Mouse (Mus musculus): ENCODE results near the gene Hoxb5. TPM values are rescaled to one million over a fixed set of nuclear protein-coding genes. Genes with fewer than 3 reads are reported as not detected.

The Hoxb5 gene
- polyA plus RNA-seq, 1 experiment, result 10.7 TPM

GRCm38 (mm10) chr11:96288455-96289221 is 14.5 kb upstream of the Hoxb5 start:
- DNase-seq (ENCODE audit: low read depth), result no peak

- no peak for DNase-seq (ENCODE audit: low read depth)
Observed at GRCm38 (mm10) chr11:96289293-96289692, 13.8 kb upstream of the Hoxb5 start.

GRCm38 (mm10) chr11:96289837-96290236 is 13.3 kb upstream of the Hoxb5 start:
- DNase-seq (ENCODE audit: low read depth), result no peak

GRCm38 (mm10) chr11:96290705-96291355 is 12.3 kb upstream of the Hoxb5 start:
- no peak for DNase-seq (ENCODE audit: low read depth)

DNA sequence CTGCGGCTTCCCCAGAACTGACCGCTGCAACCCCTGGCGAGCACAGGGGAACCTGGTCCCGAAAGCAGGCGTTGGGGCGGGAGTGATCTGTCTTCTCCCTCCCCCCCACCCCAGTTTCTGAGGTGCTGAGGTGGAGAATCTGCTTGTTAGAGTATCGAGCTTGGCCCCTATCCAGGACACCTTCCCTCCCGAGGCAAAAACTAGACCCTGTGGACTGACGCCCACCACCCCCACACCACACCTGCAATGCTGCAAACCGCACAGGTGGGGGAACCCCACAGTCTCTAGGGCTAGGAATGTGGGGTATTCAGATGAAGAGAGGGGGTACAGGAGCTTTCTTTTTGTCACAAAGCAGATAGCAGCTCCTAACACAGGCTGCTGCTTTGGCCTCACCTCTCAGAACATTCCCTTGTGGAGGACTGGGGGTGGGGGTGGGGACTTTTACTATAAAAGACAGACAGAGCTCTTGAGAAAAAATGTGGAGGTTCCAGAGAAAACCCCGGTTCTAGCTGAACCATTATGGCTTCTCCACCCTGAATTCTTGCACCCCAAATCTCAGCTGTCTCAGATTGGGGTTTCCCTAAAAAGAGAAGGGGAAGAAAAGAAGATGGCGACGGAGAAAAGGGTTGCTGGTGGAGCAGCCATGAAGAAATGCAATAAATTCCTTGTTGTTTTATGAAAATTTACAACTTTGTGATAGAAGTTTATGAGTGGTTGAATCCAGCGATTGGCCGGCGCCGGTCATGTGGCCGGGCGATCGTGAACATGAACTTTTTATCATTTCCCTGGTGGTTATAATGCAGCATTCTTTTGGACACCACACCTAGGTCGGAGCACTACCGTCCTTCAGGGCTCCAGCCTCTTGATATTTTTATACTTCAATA is 11.2 kb upstream of the Hoxb5 start, which contains the start of gene Hoxb6:
Hoxb6 (plus strand) TSS at position 796 of the 884 bp plus-strand sequence.
- no peak for DNase-seq (ENCODE audit: low read depth)

- no peak for DNase-seq (ENCODE audit: low read depth)
Observed at GRCm38 (mm10) chr11:96292565-96293301, 10.4 kb upstream of the Hoxb5 start.

DNA sequence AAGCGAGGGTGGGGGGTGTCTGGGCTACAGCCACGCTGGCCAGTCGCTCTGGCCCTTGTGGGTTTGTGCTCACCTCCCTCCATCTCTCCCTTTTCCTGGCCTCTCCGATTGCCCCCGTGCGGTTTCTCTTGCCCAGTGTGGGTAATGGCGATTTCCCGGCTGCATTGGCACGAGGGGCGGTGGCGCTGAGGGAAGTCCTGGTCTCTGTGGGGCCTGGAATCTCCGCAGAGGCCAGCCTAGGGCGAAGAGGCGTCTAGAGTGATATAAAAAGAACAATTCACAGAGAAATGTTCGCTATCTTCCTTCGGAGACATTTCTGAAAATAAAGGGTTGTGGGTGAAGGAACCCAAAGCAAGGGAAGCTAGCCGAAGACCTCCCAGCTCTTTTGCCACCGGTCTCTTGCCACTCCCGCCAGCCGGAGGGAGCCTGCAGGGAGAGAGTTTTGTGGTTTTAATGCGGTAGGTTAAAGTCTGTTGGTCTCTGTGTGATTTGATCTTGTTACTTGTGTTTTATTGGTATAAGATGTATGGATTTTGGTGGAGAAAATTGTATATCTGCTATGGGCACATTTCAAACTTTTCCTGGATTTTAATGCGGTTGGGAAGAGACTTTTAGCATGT is 9.7 kb upstream of the Hoxb5 start:
- DNase-seq (ENCODE audit: low read depth), result no peak

DNA sequence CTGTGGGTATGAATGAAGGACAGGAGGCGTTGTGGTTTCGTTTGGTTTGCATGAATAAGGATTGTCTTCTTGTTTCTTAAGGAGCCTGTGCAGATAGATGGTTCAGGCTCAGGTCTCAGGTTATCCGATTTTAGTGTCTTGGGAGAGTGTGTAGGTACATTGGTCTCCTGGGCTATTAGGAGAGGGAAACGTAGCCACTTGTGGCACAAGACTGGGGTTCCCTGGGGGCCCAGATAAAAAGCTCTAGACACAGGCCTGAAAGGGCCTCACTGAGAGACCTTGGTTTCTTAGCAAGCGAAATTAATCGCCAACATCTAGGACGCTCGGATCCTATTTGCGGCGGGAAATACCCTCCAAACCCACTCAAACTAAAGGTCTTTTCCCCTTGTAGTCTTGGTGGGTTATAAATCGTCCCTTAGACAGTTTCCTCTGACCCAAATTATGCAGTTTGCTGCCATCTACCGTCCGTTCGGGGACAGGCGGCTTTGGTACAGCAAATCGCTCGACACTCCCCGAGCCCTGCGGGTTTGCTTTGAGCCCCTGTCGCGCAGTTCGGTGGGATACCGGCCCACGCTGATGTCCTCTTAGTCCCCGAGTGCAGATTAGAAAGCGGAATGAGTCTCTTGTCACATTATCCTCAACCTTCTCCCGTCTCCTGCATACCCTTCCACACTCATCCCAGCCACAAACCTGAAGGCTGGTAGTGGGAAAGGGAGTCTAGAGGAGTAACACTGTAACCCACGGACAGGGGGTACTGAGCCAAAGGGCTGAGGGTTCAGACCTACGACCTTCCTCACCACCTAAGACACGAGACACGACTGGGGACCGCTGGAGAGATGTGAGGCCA is 8.7 kb upstream of the Hoxb5 start:
- no peak for DNase-seq (ENCODE audit: low read depth)

DNA sequence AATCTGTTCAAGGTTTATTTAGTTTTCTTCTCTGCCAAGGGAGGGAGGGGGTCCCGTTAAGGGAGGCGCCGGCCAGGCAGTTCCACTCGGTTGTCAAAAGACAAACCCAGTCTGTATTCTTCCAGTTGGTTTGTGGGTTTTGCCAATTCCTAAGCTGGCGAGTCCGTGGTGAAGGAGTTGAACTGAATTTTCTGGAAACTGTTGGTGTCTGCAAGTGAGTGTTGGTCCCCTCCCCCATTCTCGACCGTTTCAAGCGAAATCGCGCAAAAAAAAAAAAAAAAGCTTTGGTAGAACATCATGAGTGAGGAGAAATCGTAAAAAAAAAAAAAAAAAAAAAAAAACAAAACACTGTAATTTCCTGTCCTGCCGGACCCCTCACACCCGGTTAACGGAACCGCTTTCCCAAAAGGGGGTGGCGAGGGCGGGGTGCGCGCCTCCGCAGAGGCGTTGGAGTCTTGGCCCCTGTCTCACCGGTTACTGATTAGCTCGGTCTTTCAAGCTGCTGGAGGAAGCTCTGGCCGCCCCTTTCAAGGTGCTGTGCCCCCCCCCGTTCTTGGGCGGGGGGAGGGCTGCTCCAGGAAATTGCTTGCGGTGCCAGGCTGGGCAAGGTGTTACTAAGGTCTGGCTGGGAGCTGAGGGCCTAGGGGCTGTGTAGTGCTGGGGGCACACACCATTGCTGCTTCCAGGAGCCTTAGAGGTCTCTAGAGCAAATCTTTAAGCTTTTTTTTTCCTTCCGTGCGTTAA is 7.9 kb upstream of the Hoxb5 start:
- DNase-seq (ENCODE audit: low read depth), result no peak

DNA sequence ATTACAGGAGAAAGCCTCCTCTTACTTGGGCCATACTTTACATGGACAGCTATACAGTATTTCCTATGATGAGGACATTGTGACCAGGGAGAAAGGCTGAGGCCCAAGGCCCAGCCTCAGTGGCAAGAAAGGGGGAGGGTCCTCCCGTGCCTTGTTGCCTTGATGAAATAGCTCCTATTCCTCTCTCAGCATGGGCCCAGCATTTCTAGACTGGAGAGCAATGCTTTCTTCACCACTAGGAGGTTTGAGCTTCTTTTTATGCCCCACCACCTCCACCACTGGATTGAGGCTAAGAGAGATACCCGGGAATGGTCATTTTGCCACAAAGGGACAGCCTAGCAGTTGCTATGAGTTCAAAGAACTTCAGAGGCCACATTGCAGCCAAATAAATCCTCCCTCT is 6.1 kb upstream of the Hoxb5 start:
- DNase-seq (ENCODE audit: low read depth), result no peak

DNA sequence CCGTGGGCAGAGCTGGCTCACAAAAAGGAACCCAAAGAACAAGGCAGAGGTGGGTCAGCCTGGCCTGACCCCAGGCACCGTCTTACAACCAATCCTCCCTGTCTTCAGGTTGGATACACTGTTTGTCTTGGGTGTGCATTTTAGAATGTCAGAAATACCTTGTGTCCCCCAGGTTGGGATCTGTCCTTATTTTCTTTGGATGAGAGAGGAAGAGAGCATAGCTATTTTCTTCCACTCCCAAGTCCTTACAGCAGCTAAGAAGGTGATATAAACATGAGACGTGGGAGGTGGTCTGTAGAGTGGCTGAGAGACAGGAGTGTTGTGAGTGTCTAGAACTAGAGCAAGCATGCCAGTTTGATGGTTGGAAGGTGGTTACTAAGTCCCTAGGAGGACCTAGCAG is 5.7 kb upstream of the Hoxb5 start:
- no peak for DNase-seq (ENCODE audit: low read depth)

GRCm38 (mm10) chr11:96297968-96298635 is 5.0 kb upstream of the Hoxb5 start:
- no peak for DNase-seq (ENCODE audit: low read depth)

DNA sequence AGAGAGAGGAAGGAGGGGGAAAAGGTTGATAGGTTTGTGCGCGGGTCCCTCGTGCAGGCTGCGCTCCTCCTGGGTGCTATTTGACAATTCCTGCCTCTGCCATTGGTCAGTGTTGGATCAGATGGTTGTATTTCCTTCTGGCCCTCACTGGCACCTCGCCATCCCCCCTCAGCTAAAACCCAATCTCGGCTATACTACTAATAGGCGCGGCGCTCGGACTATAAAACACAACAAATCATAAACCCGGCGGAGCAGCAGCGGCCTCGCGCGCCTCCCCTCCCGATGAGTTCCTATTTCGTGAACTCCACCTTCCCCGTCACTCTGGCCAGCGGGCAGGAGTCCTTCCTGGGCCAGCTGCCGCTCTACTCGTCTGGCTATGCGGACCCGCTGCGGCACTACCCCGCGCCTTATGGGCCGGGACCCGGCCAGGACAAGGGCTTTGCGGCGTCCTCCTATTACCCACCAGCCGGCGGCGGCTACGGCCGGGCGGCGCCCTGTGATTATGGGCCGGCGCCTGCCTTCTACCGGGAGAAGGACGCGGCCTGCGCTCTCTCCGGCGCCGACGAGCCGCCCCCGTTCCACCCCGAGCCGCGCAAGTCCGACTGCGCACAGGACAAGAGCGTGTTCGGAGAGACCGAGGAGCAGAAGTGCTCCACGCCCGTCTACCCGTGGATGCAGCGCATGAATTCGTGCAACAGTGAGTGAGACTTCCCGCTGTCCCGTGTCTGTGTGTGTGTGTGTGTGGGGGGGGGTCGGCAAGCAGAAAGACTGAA is 4.1 kb upstream of the Hoxb5 start:
- DNase-seq (ENCODE audit: low read depth), result no peak

- DNase-seq (ENCODE audit: low read depth), result no peak
Observed at GRCm38 (mm10) chr11:96299781-96300180, 3.4 kb upstream of the Hoxb5 start.

DNA sequence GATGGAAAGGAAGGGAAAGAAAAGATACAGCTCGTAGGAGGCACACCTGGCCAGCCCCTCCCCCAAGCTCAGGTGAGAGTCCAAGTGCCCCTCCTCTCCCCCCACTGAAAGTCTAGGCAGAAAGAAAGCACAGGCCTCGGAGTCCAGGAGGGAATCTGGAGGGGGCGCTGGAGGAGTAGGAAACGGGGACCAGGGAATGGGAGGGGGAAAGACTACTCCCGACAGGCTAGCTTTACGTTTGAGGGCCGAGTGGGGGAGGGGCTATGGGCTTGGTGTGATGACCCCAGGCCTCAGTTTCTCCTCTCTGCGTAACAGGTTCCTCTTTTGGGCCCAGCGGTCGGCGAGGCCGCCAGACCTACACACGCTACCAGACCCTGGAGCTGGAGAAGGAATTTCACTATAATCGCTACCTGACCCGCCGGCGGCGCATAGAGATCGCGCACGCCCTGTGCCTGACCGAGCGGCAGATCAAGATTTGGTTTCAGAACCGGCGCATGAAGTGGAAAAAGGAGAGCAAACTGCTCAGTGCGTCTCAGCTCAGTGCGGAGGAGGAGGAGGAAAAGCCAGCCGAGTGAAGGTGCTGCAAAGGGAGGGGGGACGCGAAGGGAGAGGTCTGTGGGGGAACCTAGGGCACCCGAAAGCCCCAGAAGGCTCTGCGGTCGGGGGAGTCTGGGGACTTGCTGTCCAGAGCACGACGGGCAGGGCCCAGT is 2.6 kb upstream of the Hoxb5 start:
- DNase-seq (ENCODE audit: low read depth), result no peak

DNA sequence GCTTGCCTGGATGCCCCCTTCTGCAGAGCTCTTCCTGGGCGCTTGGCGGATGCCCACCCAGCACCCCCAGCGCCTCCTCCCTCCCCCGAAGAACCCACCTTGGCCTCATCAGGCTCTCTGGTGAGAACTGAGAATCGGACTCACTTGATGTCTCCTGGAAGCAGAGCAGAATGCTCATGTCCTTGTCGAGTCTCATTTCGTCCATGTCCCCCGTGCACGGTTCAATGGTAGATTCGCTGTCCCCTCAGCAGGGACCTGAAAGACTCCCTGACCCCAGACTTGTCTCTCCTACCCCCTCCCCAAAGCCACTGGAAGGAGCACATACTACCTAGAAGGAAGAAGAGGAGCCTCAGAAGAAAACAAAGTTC is 2.1 kb upstream of the Hoxb5 start:
- DNase-seq (ENCODE audit: low read depth), result no peak

DNA sequence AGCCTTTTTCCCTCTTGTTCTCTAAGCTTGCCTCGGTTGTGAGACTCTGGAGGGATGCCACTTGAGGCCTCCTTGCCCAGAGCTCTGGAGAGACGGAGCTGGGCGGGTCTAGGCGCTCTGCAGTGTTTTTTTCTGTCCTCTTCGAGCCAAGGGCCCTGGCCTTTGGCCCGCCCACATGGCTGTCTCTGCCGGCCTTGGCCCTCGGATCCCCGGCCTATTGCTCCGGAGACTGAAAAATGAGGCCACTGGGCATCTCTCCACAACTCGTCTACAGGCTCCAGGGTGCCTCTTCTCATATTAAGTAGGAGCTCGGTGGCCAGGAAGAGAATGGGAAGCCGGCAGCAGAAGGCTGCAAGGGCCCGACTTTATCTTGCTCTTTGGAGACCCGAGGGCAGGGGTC is 1.3 kb upstream of the Hoxb5 start:
- no peak for DNase-seq (ENCODE audit: low read depth)

All from gonadal fat pad, adult 2 months (tissue).